ENCODE assay signal across 8 mouse cellular contexts in genomic region chr9:21593122-21593721, GRCm38 (mm10). TPM values are rescaled to one million over a fixed set of nuclear protein-coding genes. Genes with fewer than 3 reads are reported as not detected.
A peak's percentile ranks its signal among the peaks of the same experiment; 100 is the strongest.
DNase-seq lines count a peak whose midpoint lies in the region; ATAC-seq and TF ChIP-seq lines count a peak whose summit lies in the region.

No protein-coding gene starts in this region.

- TF ChIP-seq CTCF in left cerebral cortex, adult 2 months (IDR thresholded peaks at IDR 0.05): no peak

- peak overlapping the region; percentile 94 for H3K4me2 ChIP-seq in hindbrain, embryonic 11.5 days (replicated peaks; ENCODE audit: low read depth, low read length)

- H3K27me3 ChIP-seq in hindbrain, embryonic 11.5 days (ENCODE audit: control insufficient read depth, insufficient read depth, low read length): no peaks in the 10 kb centered on the region

- peak overlapping the region; percentile 97 for H3K4me3 ChIP-seq in hindbrain, embryonic 11.5 days (ENCODE audit: low read depth, low read length)
- H3K4me3 ChIP-seq in left cerebral cortex, adult 2 months: peak overlapping the region; percentile 95

- H3K36me3 ChIP-seq in hindbrain, embryonic 11.5 days (ENCODE audit: control insufficient read depth, insufficient read depth, low read length): peaks cover 3% of the 10 kb centered on the region; the same call in 1 of the 2 replicates

- no peaks in the 10 kb centered on the region for H3K9me3 ChIP-seq in hindbrain, embryonic 11.5 days (ENCODE audit: control insufficient read depth, low read length)

- peak overlapping the region; percentile 85 for H3K27ac ChIP-seq in hindbrain, embryonic 11.5 days (ENCODE audit: low read depth, low read length)
- H3K27ac ChIP-seq in left cerebral cortex, adult 2 months: peak overlapping the region; percentile 96

- DNase-seq in CD4-positive, CD25-positive, alpha-beta regulatory T cell, adult 2 months (ENCODE audit: low read depth, low spot score): peak; percentile 69
- no peak for DNase-seq in hindbrain, embryonic 11.5 days (ENCODE audit: low spot score)
- DNase-seq in left cerebral cortex, adult 2 months (ENCODE audit: extremely low spot score in 1 of 2, low spot score in 2 of 2): peak; percentile 70 to 72
- DNase-seq in lung, postnatal 4 days: peak; percentile 63 to 75
- DNase-seq in right cerebral cortex, postnatal 4 days: peak; percentile 54
- no peak for DNase-seq in embryo, embryonic 10 days (ENCODE audit: low spot score)

- WGBS in hindbrain, embryonic 11.5 days: 4% methylated on average over 60 of the region's 69 CpGs

- intact Hi-C loops in left cerebral cortex, adult 2 months (cut with DNase I): loop anchor here (5.0 kb wide), 1 partner anchor 46 kb away; the partner anchor contains the start of gene Carm1

- peak overlapping the region; percentile 92 for H3K9ac ChIP-seq in hindbrain, embryonic 11.5 days (ENCODE audit: low read depth, low read length)

- peak; percentile 41 for ATAC-seq in activated CD4-positive, CD25-positive, alpha-beta regulatory T cell, adult 4 months
- peak; percentile 26 for ATAC-seq in erythroid progenitor cell, adult 5-6 weeks (replicated peaks; ENCODE audit: low FRiP score, poor library complexity, severe bottlenecking)
- ATAC-seq in hindbrain, embryonic 11.5 days (ENCODE audit: low FRiP score): peak; percentile 75

- peaks cover 5% of the 10 kb centered on the region for H3K4me1 ChIP-seq in hindbrain, embryonic 11.5 days (replicated peaks; ENCODE audit: control insufficient read depth, insufficient read depth, low read length)

RNA-seq across cellular contexts. Expression of gene Yipf2, which starts 0.6 kb away (rescaled TPM):
- polyA plus RNA-seq in activated CD4-positive, CD25-positive, alpha-beta regulatory T cell, adult 4 months (2017; shearing (Covaris generic)): 10 to 100 TPM; 16.7 to 18.3 TPM
- 1.7 TPM in 1 of 2 replicates, not detected in the other for total RNA-seq in erythroid progenitor cell, adult 5-6 weeks (2015; ENCODE audit: low replicate concordance)
- total RNA-seq in erythroid progenitor cell, adult 5-6 weeks (2017; ENCODE audit: low replicate concordance): 1.5 and 5.8 TPM in 2 replicates
- polyA plus RNA-seq in hindbrain, embryonic 11.5 days (2014; fragmentation: Nextera tagmentation; extraction: Ambion mirVana): 16.0 and 16.9 TPM in 2 replicates
- total RNA-seq in left cerebral cortex, adult 2 months (2021): 10 to 100 TPM; 21.7 to 22.2 TPM

RNA-seq across cellular contexts. Expression of gene Timm29, which starts 0.7 kb away (rescaled TPM):
- polyA plus RNA-seq in activated CD4-positive, CD25-positive, alpha-beta regulatory T cell, adult 4 months (2017; shearing (Covaris generic)): 1 to 10 TPM; 2.8 to 3.5 TPM
- total RNA-seq in erythroid progenitor cell, adult 5-6 weeks (2015; ENCODE audit: low replicate concordance): 21.3 and 26.4 TPM in 2 replicates
- 23.0 and 27.2 TPM in 2 replicates for total RNA-seq in erythroid progenitor cell, adult 5-6 weeks (2017; ENCODE audit: low replicate concordance)
- polyA plus RNA-seq in hindbrain, embryonic 11.5 days (2014; fragmentation: Nextera tagmentation; extraction: Ambion mirVana): 53.9 and 61.7 TPM in 2 replicates
- 10 to 100 TPM; 52.3 to 53.2 TPM for total RNA-seq in left cerebral cortex, adult 2 months (2021)

RNA-seq across cellular contexts. Expression of gene Smarca4, which starts 22.7 kb away (rescaled TPM):
- 10 to 100 TPM; 26.2 to 34.6 TPM for polyA plus RNA-seq in activated CD4-positive, CD25-positive, alpha-beta regulatory T cell, adult 4 months (2017; shearing (Covaris generic))
- total RNA-seq in erythroid progenitor cell, adult 5-6 weeks (2015; ENCODE audit: low replicate concordance): 48.2 and 58.4 TPM in 2 replicates
- 61.2 and 65.4 TPM in 2 replicates for total RNA-seq in erythroid progenitor cell, adult 5-6 weeks (2017; ENCODE audit: low replicate concordance)
- polyA plus RNA-seq in hindbrain, embryonic 11.5 days (2014; fragmentation: Nextera tagmentation; extraction: Ambion mirVana): 142 and 146 TPM in 2 replicates
- total RNA-seq in left cerebral cortex, adult 2 months (2021): 100 to 1,000 TPM; 117 to 124 TPM

RNA-seq across cellular contexts. Expression of gene Carm1, which starts 46.5 kb away (rescaled TPM):
- 1 to 10 TPM; 4.7 to 5.9 TPM for polyA plus RNA-seq in activated CD4-positive, CD25-positive, alpha-beta regulatory T cell, adult 4 months (2017; shearing (Covaris generic))
- 137 and 146 TPM in 2 replicates for total RNA-seq in erythroid progenitor cell, adult 5-6 weeks (2015; ENCODE audit: low replicate concordance)
- 95.5 and 100 TPM in 2 replicates for total RNA-seq in erythroid progenitor cell, adult 5-6 weeks (2017; ENCODE audit: low replicate concordance)
- 50.1 and 59.7 TPM in 2 replicates for polyA plus RNA-seq in hindbrain, embryonic 11.5 days (2014; fragmentation: Nextera tagmentation; extraction: Ambion mirVana)
- 10 to 100 TPM; 78.2 to 79.5 TPM for total RNA-seq in left cerebral cortex, adult 2 months (2021)

Comparison
In these comparisons a context has a peak if more than half of its experiments do, and no peak if none do; other contexts are left out.
1. DNase-seq: peak in CD4-positive, CD25-positive, alpha-beta regulatory T cell, adult 2 months (single experiment), left cerebral cortex, adult 2 months (2 of 2), lung, postnatal 4 days (2 of 2) and right cerebral cortex, postnatal 4 days (single experiment); none in hindbrain, embryonic 11.5 days (single experiment) and embryo, embryonic 10 days (single experiment).
2. Peak in every context shown above with its lines, with median percentiles within 50 percentile points of each other: ATAC-seq.